Mouse (Mus musculus) stomach, embryonic 16.5 days (tissue): ENCODE results near the gene Xndc1. TPM values are rescaled to one million over a fixed set of nuclear protein-coding genes. Genes with fewer than 3 reads are reported as not detected.
A peak's percentile ranks its signal among the peaks of the same experiment; 100 is the strongest.
"Not testable (repeated sequence)": the region's sequence is repeated elsewhere in the genome, so short reads cannot be mapped to it uniquely, and the experiment has no call there.

Experiments
- ATAC-seq: fragments of 200-750 bp; cut with Nextera tagmentation; 2 replicates; pipeline ENCODE4 v1.8.0; 2017; ENCODE audit warnings: moderate number of reproducible peaks, moderate TSS enrichment; ENCODE audit not compliant: insufficient read depth, low FRiP score
- H3K27ac ChIP-seq: fragments of 300-500 bp; sonication (generic); 2 replicates; pipeline ENCODE4 v1.5.1; 2014; ENCODE audit warnings: low read length
- H3K27me3 ChIP-seq: fragments of 300-500 bp; sonication (generic); 2 replicates; pipeline ENCODE4 v1.6.1; 2014; ENCODE audit warnings: low read length, control low read depth, mixed read lengths; ENCODE audit not compliant: control insufficient read depth, insufficient read depth
- H3K36me3 ChIP-seq: fragments of 300-500 bp; sonication (generic); 2 replicates; pipeline ENCODE4 v1.6.1; 2014; ENCODE audit warnings: low read length; ENCODE audit not compliant: control insufficient read depth, insufficient read depth
- H3K4me1 ChIP-seq: fragments of 300-500 bp; sonication (generic); 2 replicates; pipeline ENCODE4 v1.6.1; 2014; ENCODE audit warnings: low read length, control low read depth, mixed read lengths; ENCODE audit not compliant: control insufficient read depth, insufficient read depth
- H3K4me2 ChIP-seq: fragments of 300-500 bp; sonication (generic); 2 replicates; pipeline ENCODE4 v1.6.1; 2014; ENCODE audit warnings: low read depth, low read length, mixed read lengths
- H3K4me3 ChIP-seq: fragments of 300-500 bp; sonication (generic); replicated peaks from 2 replicates; pipeline ENCODE4 v1.5.1; 2014; ENCODE audit warnings: mild to moderate bottlenecking, low read length
- H3K9ac ChIP-seq: fragments of 300-500 bp; sonication (generic); 2 replicates; pipeline ENCODE4 v1.6.1; 2014; ENCODE audit warnings: low read length
- H3K9me3 ChIP-seq: fragments of 300-500 bp; sonication (generic); replicated peaks from 2 replicates; pipeline ENCODE4 v1.6.1; 2016; ENCODE audit warnings: low read length, control low read depth; ENCODE audit not compliant: control insufficient read depth
- WGBS: fragments of 180-500 bp; shearing (Covaris S2); extraction: QIAGEN DNeasy Blood & Tissue Kit; methylation state at CpG from one replicate; pipeline ENCODE4 v1.1.7; 2014; 5-methylcytosine and 5-hydroxymethylcytosine counted together
- polyA plus RNA-seq: library from polyadenylated mRNA; unstranded; fragments of >200 nt; fragmentation: Nextera tagmentation; extraction: Ambion mirVana; gene quantifications from 2 replicates; pipeline ENCODE4 v1.2.1, GENCODE M21; 2015

The Xndc1 gene
- polyA plus RNA-seq, 1 experiment from 2014 or later: 28.2 TPM

DNA sequence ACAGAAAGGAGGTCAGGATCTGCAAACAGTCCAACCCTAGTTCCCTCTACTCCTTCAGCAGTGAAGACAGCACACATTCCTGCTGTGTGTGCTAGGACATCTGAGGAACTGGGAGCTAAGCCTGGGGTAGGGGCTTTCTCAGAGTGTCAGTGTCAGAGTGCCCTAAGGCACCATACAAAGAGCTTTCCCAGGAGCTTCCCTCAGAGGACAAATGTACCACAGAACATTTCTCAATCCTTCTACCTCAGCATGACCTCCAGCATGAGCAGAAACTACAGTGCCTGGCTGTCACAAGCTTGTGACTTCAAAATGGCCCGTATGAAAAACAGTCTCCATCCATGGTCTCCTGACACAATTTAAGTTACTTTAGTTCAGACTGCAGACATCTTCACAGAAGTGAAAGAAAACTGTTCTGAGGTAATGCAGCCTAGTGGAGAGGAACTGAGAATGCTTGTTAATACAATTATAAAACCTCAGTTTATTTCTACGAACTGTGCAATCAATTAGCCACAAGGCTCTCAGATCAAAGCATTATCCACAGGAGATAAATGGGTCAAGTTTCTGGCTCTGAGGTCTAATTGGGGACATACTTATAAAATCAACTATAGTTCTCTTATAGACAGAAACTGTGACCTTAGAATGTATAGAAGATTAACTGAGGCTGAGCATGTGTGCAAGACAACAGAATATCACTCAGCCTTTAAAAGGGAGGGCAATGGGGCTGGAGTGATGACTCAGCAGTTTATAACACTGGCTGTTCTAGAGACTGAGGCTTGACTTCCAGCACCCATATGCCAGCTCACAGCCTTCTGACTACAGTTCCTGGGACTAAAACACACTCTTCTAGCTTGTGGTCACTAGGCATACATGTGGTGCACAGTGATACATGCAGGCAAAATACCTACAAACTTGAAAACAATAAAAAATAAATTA lies 39.9 kb upstream of the Xndc1 start:
- Histone ChIP-seq H3K27me3 (no peaks in the 10 kb centered on the region), H3K4me2 (no peak overlapping the region), H3K9me3 (no peaks in the 10 kb centered on the region), H3K4me1 (no peaks in the 10 kb centered on the region), H3K27ac (no peak overlapping the region), H3K36me3 (peaks cover 21% of the 10 kb centered on the region; the same call in 1 of the 2 replicates), H3K4me3 (no peak overlapping the region), H3K9ac (no peak overlapping the region)
- no peak for ATAC-seq
- WGBS: 86% methylated on average over 2 of the region's 2 CpGs

DNA sequence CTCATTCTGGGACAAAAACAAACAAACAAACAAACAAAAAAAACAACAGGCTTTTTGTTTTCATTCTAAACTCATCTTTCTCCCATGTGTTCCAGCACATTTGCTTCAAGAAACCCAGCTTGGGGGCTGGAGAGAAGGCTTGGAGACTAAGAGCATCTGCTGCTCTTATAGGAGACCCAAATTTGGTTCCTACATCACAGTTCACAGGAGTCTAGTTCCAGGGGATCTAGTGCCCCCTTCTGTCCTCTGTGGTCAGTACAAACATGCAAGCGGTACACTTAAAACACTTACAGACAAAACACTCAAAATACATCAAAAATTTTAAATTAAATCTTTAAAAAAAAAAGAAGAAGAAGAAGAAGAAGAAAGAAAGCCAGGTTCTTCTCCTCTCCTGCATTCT lies 30.4 kb upstream of the Xndc1 start:
- H3K27me3 ChIP-seq: no peaks in the 10 kb centered on the region
- no peaks in the 10 kb centered on the region for H3K4me1 ChIP-seq
- H3K36me3 ChIP-seq: peaks cover 27% of the 10 kb centered on the region
- WGBS: 89% methylated on average over 1 of the region's 1 CpGs
- H3K4me2 ChIP-seq: no peak overlapping the region
- ATAC-seq: no peak
- H3K9ac ChIP-seq: no peak overlapping the region
- no peak overlapping the region for H3K27ac ChIP-seq
- H3K4me3 ChIP-seq: no peak overlapping the region
- no peaks in the 10 kb centered on the region for H3K9me3 ChIP-seq

DNA sequence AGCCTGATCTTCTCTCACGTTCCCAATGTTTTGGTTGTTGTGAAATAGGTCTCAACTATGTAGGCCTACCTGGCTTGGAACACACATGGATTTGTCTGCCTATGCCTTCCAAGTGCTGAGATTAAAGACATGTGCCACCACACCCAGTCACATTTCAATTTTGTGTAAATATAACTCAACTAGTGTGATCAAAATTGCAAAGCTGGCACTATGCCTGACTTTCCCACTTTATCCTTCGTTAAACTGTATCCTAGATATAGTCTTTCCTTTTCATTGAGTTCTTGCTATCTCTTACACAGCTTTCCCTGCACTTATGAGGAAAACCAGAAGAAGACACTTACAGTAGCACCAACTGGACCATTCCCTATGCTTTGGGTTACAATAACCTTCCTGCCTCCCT lies 29.8 kb upstream of the Xndc1 start:
- Histone ChIP-seq H3K4me2 (no peak overlapping the region), H3K36me3 (peaks cover 27% of the 10 kb centered on the region), H3K9me3 (no peaks in the 10 kb centered on the region), H3K4me3 (no peak overlapping the region), H3K27me3 (no peaks in the 10 kb centered on the region), H3K27ac (no peak overlapping the region), H3K4me1 (no peaks in the 10 kb centered on the region), H3K9ac (no peak overlapping the region)
- no peak for ATAC-seq
- 73% methylated on average over 2 of the region's 2 CpGs for WGBS

DNA sequence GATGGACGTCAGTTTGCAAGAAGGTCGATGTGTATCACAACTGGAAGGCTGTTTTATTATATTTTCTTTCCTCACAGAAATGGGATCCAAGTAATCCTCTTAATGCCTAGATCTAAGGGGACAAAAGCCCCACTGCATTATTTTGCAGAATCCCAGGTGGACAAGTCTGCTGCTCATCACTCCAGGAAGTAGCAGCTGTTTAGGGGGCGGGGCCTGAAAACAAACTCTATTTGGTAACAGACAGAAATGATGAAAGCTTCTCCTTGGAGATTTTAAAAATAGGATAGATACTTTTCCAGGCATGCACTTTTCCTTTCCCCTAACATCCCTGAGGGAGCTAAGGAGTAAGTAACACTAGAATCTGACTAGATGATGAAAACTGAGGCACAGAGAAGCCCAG lies 28.0 kb upstream of the Xndc1 start:
- Histone ChIP-seq H3K27me3 (no peaks in the 10 kb centered on the region), H3K4me3 (no peak overlapping the region), H3K4me2 (no peak overlapping the region), H3K9me3 (no peaks in the 10 kb centered on the region), H3K27ac (no peak overlapping the region), H3K36me3 (peaks cover 22% of the 10 kb centered on the region), H3K4me1 (no peaks in the 10 kb centered on the region), H3K9ac (no peak overlapping the region)
- WGBS: 93% methylated on average over 3 of the region's 3 CpGs
- no peak for ATAC-seq

DNA sequence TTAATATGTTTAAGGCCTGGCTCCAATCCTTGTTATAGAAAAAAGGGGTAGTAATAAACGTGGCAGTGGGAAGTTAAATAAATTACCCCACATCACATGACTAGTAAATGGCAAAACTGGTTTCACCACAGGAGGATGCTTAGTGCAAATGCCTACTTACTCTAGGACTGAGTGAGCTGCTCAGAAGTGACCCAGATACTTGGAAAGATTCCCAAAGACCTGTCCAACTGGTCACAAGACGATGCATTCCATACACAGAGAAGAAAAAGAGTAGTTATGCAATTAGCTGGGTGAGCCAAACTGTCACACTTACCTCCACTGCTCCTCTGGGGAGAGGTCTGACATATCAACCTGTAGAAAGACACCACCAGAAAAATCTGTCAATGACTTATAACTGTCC lies 23.0 kb upstream of the Xndc1 start:
- no peaks in the 10 kb centered on the region for H3K9me3 ChIP-seq
- peaks cover 11% of the 10 kb centered on the region for H3K36me3 ChIP-seq
- no peak overlapping the region for H3K27ac ChIP-seq
- no peak overlapping the region for H3K4me3 ChIP-seq
- no peak for ATAC-seq
- H3K4me2 ChIP-seq: no peak overlapping the region
- H3K27me3 ChIP-seq: no peaks in the 10 kb centered on the region
- 62% methylated on average over 2 of the region's 2 CpGs for WGBS
- no peak overlapping the region for H3K9ac ChIP-seq
- H3K4me1 ChIP-seq: no peaks in the 10 kb centered on the region

DNA sequence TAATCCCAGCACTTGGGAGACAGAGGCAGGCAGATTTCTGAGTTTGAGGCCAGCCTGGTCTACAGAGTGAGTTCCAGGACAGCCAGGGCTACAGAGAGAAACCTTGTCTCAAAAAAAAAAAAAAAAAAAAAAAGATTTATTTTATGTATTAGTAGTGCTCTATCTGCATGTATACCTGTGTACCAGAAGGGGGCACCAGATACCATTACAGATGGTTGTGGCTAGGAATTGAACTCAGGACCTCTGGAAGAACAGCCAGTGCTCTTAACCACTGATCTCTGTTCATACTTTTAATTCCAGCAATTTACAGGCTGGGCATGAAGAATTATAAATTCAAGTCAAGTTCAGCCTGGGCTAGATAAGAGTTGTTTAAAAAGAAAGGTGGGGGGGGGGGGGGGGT lies 16.8 kb upstream of the Xndc1 start:
- not testable (repeated sequence) for H3K9ac ChIP-seq, H3K4me2 ChIP-seq, H3K27me3 ChIP-seq, H3K36me3 ChIP-seq, H3K4me3 ChIP-seq, ATAC-seq, H3K9me3 ChIP-seq, H3K27ac ChIP-seq, H3K4me1 ChIP-seq

DNA sequence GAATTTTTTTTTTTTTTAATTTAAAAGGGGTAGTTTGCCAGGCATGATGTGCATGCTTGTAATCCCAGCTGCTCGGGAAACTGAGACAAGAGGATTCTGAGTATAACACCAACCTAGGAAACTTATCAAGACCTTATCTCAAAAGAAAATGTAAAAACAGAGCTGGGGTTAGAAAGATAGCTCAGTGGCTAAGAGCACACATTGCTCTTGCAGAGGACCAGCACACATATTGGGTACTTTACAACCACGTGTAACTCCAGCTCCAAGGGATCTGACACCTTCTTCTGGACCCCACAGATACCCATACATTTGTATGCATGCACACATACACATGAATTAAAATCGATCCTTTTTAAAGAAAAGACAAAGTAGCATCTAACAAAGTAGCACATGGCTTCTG lies 4.0 kb upstream of the Xndc1 start:
- 82% methylated on average over 3 of the region's 3 CpGs for WGBS
- Histone ChIP-seq H3K27ac (no peak overlapping the region), H3K9me3 (no peaks in the 10 kb centered on the region), H3K4me2 (no peak overlapping the region), H3K4me1 (peaks cover 11% of the 10 kb centered on the region), H3K36me3 (no peaks in the 10 kb centered on the region), H3K4me3 (no peak overlapping the region), H3K27me3 (no peaks in the 10 kb centered on the region), H3K9ac (no peak overlapping the region)
- no peak for ATAC-seq

DNA sequence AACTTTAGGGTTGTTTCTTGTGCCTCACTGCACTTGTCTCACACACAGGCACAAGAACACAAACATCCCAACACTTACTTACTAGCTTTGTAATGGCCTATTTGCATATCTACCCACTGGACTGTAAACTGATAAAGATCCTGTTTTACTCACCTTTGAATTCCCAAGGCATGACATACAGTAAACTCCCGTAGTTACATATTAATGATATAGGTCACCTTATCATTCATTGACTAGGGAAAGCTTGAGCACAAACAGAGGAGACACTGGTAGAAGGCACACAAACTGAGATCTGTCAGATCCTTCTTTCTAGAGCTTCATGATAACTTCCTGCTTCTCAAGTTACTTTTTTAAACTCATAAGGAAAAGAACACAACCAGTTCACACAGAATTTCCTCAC lies 3.1 kb upstream of the Xndc1 start:
- 0 out of 2 replicates have a peak overlapping the region, but pooled peaks have one; percentile 5 for H3K27ac ChIP-seq

DNA sequence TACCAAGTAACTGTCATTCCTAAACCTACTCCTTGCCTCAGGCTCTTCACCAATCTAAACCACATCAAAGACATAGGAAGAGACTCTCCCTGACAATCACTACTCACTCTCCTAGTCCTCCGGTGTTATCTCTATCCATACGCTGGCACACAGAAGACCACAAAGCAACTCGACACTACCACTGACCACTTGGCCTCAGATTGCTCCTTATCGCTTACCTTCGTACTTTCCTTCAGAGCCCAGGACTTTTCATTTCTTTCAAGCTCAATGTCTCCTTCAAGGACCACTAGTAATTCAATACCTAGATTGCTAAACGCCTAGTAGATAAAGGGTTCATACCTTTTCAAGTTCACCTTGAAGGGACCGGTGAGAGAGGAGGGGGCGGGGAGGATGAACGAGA lies 1.4 kb upstream of the Xndc1 start:
- no peaks in the 10 kb centered on the region for H3K36me3 ChIP-seq
- no peak for ATAC-seq
- WGBS: 73% methylated on average over 9 of the region's 9 CpGs
- H3K4me2 ChIP-seq: peak overlapping the region; percentile 63
- no peak overlapping the region for H3K9ac ChIP-seq
- peaks cover 14% of the 10 kb centered on the region for H3K4me1 ChIP-seq
- H3K9me3 ChIP-seq: no peaks in the 10 kb centered on the region
- no peak overlapping the region for H3K27ac ChIP-seq
- no peaks in the 10 kb centered on the region for H3K27me3 ChIP-seq
- peak overlapping the region; percentile 70 for H3K4me3 ChIP-seq

More for the DNA sequence above, 3.1 kb upstream of the Xndc1 start:
- H3K4me2 ChIP-seq: no peak overlapping the region
- no peak for ATAC-seq
- H3K36me3 ChIP-seq: no peaks in the 10 kb centered on the region
- peaks cover 14% of the 10 kb centered on the region for H3K4me1 ChIP-seq
- no peaks in the 10 kb centered on the region for H3K27me3 ChIP-seq
- no peaks in the 10 kb centered on the region for H3K9me3 ChIP-seq
- H3K4me3 ChIP-seq: no peak overlapping the region
- no peak overlapping the region for H3K9ac ChIP-seq
- 58% methylated on average over 1 of the region's 1 CpGs for WGBS
